Mouse (Mus musculus) testis, adult 2 months (tissue): ENCODE data around the gene Calm3.

Experiments
- CTCF ChIP-seq: fragments of 200-500 bp; IDR thresholded peaks from 2 replicates; pipeline ENCODE4 v1.5.1; 2012; ENCODE audit warnings: low read depth, mild to moderate bottlenecking, inconsistent platforms, low read length, moderate library complexity; ENCODE audit not compliant: control insufficient read depth, insufficient read depth, insufficient replicate concordance
- POLR2A ChIP-seq: fragments of 200-500 bp; IDR thresholded peaks from 2 replicates; pipeline ENCODE4 v1.6.1; 2012; ENCODE audit warnings: low read depth, mild to moderate bottlenecking, inconsistent platforms, low read length, moderate library complexity; ENCODE audit not compliant: control insufficient read depth

DNA sequence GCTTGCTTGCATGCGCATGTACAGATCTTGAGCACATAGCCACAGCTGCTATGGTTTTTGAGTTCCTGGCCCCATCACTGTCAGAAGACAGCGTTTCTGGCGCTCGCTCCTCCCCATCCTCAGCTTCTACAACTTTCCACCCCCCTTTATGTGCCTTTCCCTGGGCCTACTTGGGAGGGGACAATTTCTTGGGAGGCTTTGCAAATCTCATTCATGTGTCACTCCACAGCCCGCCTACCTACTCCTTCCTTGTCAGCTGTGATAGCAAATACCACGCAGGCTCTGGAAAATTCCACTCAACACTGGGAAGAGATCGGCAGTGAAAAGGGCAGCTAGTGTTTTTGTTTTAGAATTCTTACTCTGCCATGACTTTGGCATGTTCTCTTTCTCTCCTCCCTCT, 16.4 kb upstream of the Calm3 start:
- TF ChIP-seq CTCF (no peak), POLR2A (no peak)
